8 mouse cellular contexts compared by ENCODE assay signal in the genomic region with DNA sequence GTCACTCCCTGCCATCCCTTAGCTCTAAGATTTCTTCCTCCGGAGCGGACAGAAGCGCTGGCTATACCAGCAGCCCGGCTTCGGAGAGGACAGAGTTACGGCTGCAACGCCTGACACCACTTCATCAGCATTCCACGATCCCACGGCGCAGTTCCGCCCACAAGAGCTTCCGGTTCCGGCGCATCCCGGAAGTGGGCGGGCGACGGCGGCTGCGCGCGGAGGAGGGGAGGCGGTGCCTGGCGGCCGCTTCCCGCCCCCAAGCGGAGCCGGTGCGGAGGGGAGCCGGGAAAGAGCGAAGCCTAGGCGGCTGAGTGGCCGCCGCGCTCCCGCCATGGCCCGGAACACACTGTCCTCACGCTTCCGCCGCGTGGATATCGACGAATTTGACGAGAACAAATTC. TPM values are rescaled to one million over a fixed set of nuclear protein-coding genes. Genes with fewer than 3 reads are reported as not detected.
DNase-seq lines count a peak whose midpoint lies in the region; ATAC-seq and TF ChIP-seq lines count a peak whose summit lies in the region.

No protein-coding gene starts in this region.

- peak overlapping the region; percentile 92 for H3K27ac ChIP-seq in hindbrain, embryonic 10.5 days
- H3K27ac ChIP-seq in lung, embryonic 16.5 days (ENCODE audit: low read length), result peak overlapping the region; percentile 93
- peak overlapping the region; percentile 87 for H3K27ac ChIP-seq in thymus, adult 2 months (ENCODE audit: control insufficient read depth, insufficient read depth, low read length)

- peak overlapping the region; percentile 94 for H3K9ac ChIP-seq in lung, embryonic 16.5 days (ENCODE audit: low read length)

- H3K4me2 ChIP-seq in lung, embryonic 16.5 days (ENCODE audit: low read depth, low read length), result peak overlapping the region; percentile 83

- H3K27me3 ChIP-seq in hindbrain, embryonic 10.5 days (ENCODE audit: insufficient read depth, poor library complexity, severe bottlenecking), result no peaks in the 10 kb centered on the region
- H3K27me3 ChIP-seq in lung, embryonic 16.5 days (ENCODE audit: control insufficient read depth, insufficient read depth, low read depth, low read length), result no peaks in the 10 kb centered on the region
- H3K27me3 ChIP-seq in thymus, adult 2 months (ENCODE audit: control insufficient read depth, insufficient read depth, low read length), result no peaks in the 10 kb centered on the region

- H3K4me1 ChIP-seq in hindbrain, embryonic 10.5 days (replicated peaks), result peaks cover 51% of the 10 kb centered on the region
- peaks cover 32% of the 10 kb centered on the region for H3K4me1 ChIP-seq in lung, embryonic 16.5 days (replicated peaks; ENCODE audit: control insufficient read depth, insufficient read depth, low read length)
- H3K4me1 ChIP-seq in thymus, adult 2 months (replicated peaks; ENCODE audit: control insufficient read depth, insufficient read depth, low read length), result peaks cover 17% of the 10 kb centered on the region

- under 1% methylated on average over 44 of the region's 44 CpGs for WGBS in hindbrain, embryonic 10.5 days
- WGBS in lung, embryonic 16.5 days, result under 1% methylated on average over 31 of the region's 44 CpGs
- WGBS in thymus, adult 2 months, result under 1% methylated on average over 44 of the region's 44 CpGs

- peak; percentile 67 for ATAC-seq in frontal cortex, adult (ENCODE audit: low TSS enrichment)
- peak; percentile 88 for ATAC-seq in lung, embryonic 16.5 days (ENCODE audit: low read depth)

- no peaks in the 10 kb centered on the region for H3K9me3 ChIP-seq in hindbrain, embryonic 10.5 days
- no peaks in the 10 kb centered on the region for H3K9me3 ChIP-seq in lung, embryonic 16.5 days (ENCODE audit: control insufficient read depth, low read length)

- TF ChIP-seq POLR2A in thymus, adult 2 months (IDR thresholded peaks at IDR 0.05; ENCODE audit: control insufficient read depth, extremely low read depth, insufficient read depth, low read length, poor library complexity), result peak; percentile 85

- peak; percentile 96 for DNase-seq in Muller cell, postnatal 12 days (ENCODE audit: inconsistent ontology term)
- DNase-seq in cerebellum, adult 9-10 months, result peak; percentile 90
- peak; percentile 95 for DNase-seq in hindbrain, embryonic 10.5 days (ENCODE audit: low spot score)
- peak; percentile 93 for DNase-seq in layer of hippocampus, adult 9-11 months
- DNase-seq in ovary, adult 18-20 months (ENCODE audit: low spot score), result peak; percentile 89
- DNase-seq in thymus, adult 2 months, result peak; percentile 95

- H3K36me3 ChIP-seq in hindbrain, embryonic 10.5 days, result peaks cover 36% of the 10 kb centered on the region
- H3K36me3 ChIP-seq in lung, embryonic 16.5 days (ENCODE audit: control insufficient read depth, insufficient read depth, low read length), result peaks cover 12% of the 10 kb centered on the region
- peaks cover 6% of the 10 kb centered on the region; the same call in 1 of the 2 replicates for H3K36me3 ChIP-seq in thymus, adult 2 months (ENCODE audit: control insufficient read depth, insufficient read depth, low read length)

- H3K4me3 ChIP-seq in hindbrain, embryonic 10.5 days, result peak overlapping the region; percentile 85
- H3K4me3 ChIP-seq in lung, embryonic 16.5 days (ENCODE audit: low read length), result peak overlapping the region; percentile 94
- H3K4me3 ChIP-seq in thymus, adult 2 months (ENCODE audit: control insufficient read depth, insufficient read depth, low read length), result peak overlapping the region; percentile 79

- TF ChIP-seq CTCF in thymus, adult 2 months (IDR thresholded peaks at IDR 0.05; ENCODE audit: borderline replicate concordance, control insufficient read depth, extremely low read depth, insufficient read depth, low read length, poor library complexity), result no peak

RNA-seq across cellular contexts. Expression of gene Rpl35, which starts 2.4 kb away (rescaled TPM):
- 997 and 1,033 TPM in 2 replicates for polyA plus RNA-seq in hindbrain, embryonic 10.5 days (2016; fragmentation: Nextera tagmentation; extraction: Ambion mirVana)
- polyA plus RNA-seq in lung, embryonic 16.5 days (2015; fragmentation: Nextera tagmentation; extraction: Ambion mirVana), result 827 and 930 TPM in 2 replicates
- 207 and 221 TPM in 2 replicates for polyA plus RNA-seq in thymus, adult 2 months (2012; rRNA removed)

RNA-seq across cellular contexts. Expression of gene Arpc5l, which starts 2.7 kb away (rescaled TPM):
- 133 and 137 TPM in 2 replicates for polyA plus RNA-seq in hindbrain, embryonic 10.5 days (2016; fragmentation: Nextera tagmentation; extraction: Ambion mirVana)
- polyA plus RNA-seq in lung, embryonic 16.5 days (2015; fragmentation: Nextera tagmentation; extraction: Ambion mirVana), result 102 and 113 TPM in 2 replicates
- 52.9 and 53.2 TPM in 2 replicates for polyA plus RNA-seq in thymus, adult 2 months (2012; rRNA removed)

RNA-seq across cellular contexts. Expression of gene Wdr38, which starts 10.6 kb away (rescaled TPM):
- 1.4 and 1.8 TPM in 2 replicates for polyA plus RNA-seq in hindbrain, embryonic 10.5 days (2016; fragmentation: Nextera tagmentation; extraction: Ambion mirVana)
- 2.1 and 3.4 TPM in 2 replicates for polyA plus RNA-seq in lung, embryonic 16.5 days (2015; fragmentation: Nextera tagmentation; extraction: Ambion mirVana)
- 1.3 and 1.6 TPM in 2 replicates for polyA plus RNA-seq in thymus, adult 2 months (2012; rRNA removed)

RNA-seq across cellular contexts. Expression of gene Golga1, which starts 57.5 kb away (rescaled TPM):
- polyA plus RNA-seq in hindbrain, embryonic 10.5 days (2016; fragmentation: Nextera tagmentation; extraction: Ambion mirVana), result 20.3 and 23.8 TPM in 2 replicates
- polyA plus RNA-seq in lung, embryonic 16.5 days (2015; fragmentation: Nextera tagmentation; extraction: Ambion mirVana), result 26.1 and 27.1 TPM in 2 replicates
- polyA plus RNA-seq in thymus, adult 2 months (2012; rRNA removed), result 14.0 and 18.5 TPM in 2 replicates

Comparison
In these comparisons a context has a peak if more than half of its experiments do, and no peak if none do; other contexts are left out.
1. Peak in every context shown above with its lines: DNase-seq, ATAC-seq, H3K4me3 ChIP-seq and H3K27ac ChIP-seq.